Mouse (Mus musculus): ENCODE data around the gene Asb16. TPM values are rescaled to one million over a fixed set of nuclear protein-coding genes. Genes with fewer than 3 reads are reported as not detected.
"Not testable (repeated sequence)": the region's sequence is repeated elsewhere in the genome, so short reads cannot be mapped to it uniquely, and the experiment has no call there.

The Asb16 gene
- total and polyA plus RNA-seq, 2 experiments from 2014 or later = 1.4 TPM; not detected in 1

DNA sequence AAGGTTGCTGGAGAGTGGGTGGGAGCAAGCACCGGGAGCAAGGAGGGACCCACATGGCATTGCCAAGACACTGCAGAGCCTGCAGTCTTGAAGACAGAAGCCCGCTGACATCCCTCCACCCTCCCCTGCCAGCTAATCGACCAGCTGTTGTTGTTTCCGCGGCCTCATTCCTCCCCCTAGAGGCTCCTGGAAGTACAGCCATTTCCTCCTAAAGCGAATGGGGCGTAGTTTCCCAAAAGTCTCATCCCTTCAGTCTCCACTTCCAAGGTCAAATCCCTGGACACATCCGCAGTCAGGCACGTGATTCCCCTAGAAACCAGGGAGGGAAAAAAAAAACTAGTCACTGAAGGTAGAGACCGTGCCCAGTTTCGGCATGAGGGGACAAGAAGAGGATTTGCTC, 1.1 kb upstream of the Asb16 start:
- 0 out of 2 replicates have a peak overlapping the region, but pooled peaks have one; percentile 13 for H3K4me2 ChIP-seq (ENCODE audit: low read depth)
- H3K4me1 ChIP-seq (ENCODE audit: insufficient read depth) = no peaks in the 10 kb centered on the region
- 6% methylated on average over 11 of the region's 11 CpGs for WGBS
- ATAC-seq (peak; percentile 92), DNase-seq (peak; percentile 85)
- no peaks in the 10 kb centered on the region for H3K9me3 ChIP-seq (ENCODE audit: low read length)
- H3K27me3 ChIP-seq (ENCODE audit: insufficient read depth, low read length) = no peaks in the 10 kb centered on the region
- TF ChIP-seq CTCF (IDR thresholded peaks at IDR 0.05; ENCODE audit: low read depth) = peak; percentile 85
- no peak overlapping the region for H3K27ac ChIP-seq (ENCODE audit: low read depth, low read length)
- no peak overlapping the region for H3K4me3 ChIP-seq (ENCODE audit: low read depth, low read length)
- no peaks in the 10 kb centered on the region for H3K36me3 ChIP-seq (ENCODE audit: insufficient read depth)
- H3K9ac ChIP-seq = no peak overlapping the region

GRCm38 (mm10) chr11:102276411-102276915, 7.9 kb downstream of the Asb16 start:
- DNase-seq (peak; percentile 50), ATAC-seq (peak; percentile 77)
- Histone ChIP-seq H3K9ac (peak overlapping the region; percentile 45), H3K27me3 (ENCODE audit: insufficient read depth, low read length) (peaks cover 4% of the 10 kb centered on the region; the same call in 1 of the 2 replicates), H3K27ac (ENCODE audit: low read depth, low read length) (no peak overlapping the region), H3K36me3 (ENCODE audit: insufficient read depth) (no peaks in the 10 kb centered on the region), H3K4me1 (ENCODE audit: insufficient read depth) (no peaks in the 10 kb centered on the region), H3K9me3 (ENCODE audit: low read length) (no peaks in the 10 kb centered on the region), H3K4me3 (ENCODE audit: low read depth, low read length) (peak overlapping the region; percentile 33), H3K4me2 (ENCODE audit: low read depth) (peak overlapping the region; percentile 75)
- TF ChIP-seq CTCF (IDR thresholded peaks at IDR 0.05; ENCODE audit: low read depth) = no peak
- 3% methylated on average over 33 of the region's 33 CpGs for WGBS

DNA sequence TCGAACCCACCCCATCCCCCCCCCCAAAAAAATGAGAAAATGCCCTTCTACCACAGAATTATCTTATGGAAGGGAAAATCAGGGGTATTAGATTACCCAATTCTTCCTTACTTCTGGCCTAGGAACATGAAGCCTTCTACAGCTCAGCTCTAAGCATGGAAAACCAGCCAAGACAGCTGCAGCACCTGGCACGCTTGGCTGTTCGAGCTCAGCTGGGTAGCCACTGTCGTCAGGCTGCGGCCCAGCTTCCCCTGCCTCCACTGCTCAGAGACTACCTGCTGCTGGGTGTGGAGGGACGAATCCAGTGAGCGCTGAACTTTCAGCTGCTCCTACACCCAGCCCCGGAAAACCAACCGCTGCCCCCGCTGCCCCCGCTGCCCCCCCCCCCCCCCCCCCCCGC, 9.2 kb downstream of the Asb16 start:
- no peak overlapping the region for H3K4me3 ChIP-seq (ENCODE audit: low read depth, low read length)
- no peak for TF ChIP-seq CTCF (IDR thresholded peaks at IDR 0.05; ENCODE audit: low read depth)
- WGBS = 60% methylated on average over 7 of the region's 12 CpGs

GRCm38 (mm10) chr11:102279595-102279994, 11.1 kb downstream of the Asb16 start:
- H3K27me3 ChIP-seq (ENCODE audit: insufficient read depth, low read length) = peaks cover 4% of the 10 kb centered on the region; the same call in 1 of the 2 replicates
- no peaks in the 10 kb centered on the region for H3K4me1 ChIP-seq (ENCODE audit: insufficient read depth)
- no peak overlapping the region for H3K27ac ChIP-seq (ENCODE audit: low read depth, low read length)
- H3K4me2 ChIP-seq (ENCODE audit: low read depth) = no peak overlapping the region
- DNase-seq (no peak), ATAC-seq (no peak)
- H3K4me3 ChIP-seq (ENCODE audit: low read depth, low read length) = no peak overlapping the region
- no peaks in the 10 kb centered on the region for H3K9me3 ChIP-seq (ENCODE audit: low read length)
- WGBS = 93% methylated on average over 3 of the region's 3 CpGs
- no peaks in the 10 kb centered on the region for H3K36me3 ChIP-seq (ENCODE audit: insufficient read depth)
- no peak for TF ChIP-seq CTCF (IDR thresholded peaks at IDR 0.05; ENCODE audit: low read depth)
- no peak overlapping the region for H3K9ac ChIP-seq

More for the DNA sequence above, 9.2 kb downstream of the Asb16 start:
- Histone ChIP-seq H3K9me3 (ENCODE audit: low read length) (no peaks in the 10 kb centered on the region), H3K27ac (ENCODE audit: low read depth, low read length) (no peak overlapping the region), H3K4me1 (ENCODE audit: insufficient read depth) (no peaks in the 10 kb centered on the region), H3K9ac (no peak overlapping the region), H3K27me3 (ENCODE audit: insufficient read depth, low read length) (peaks cover 4% of the 10 kb centered on the region; the same call in 1 of the 2 replicates), H3K36me3 (ENCODE audit: insufficient read depth) (no peaks in the 10 kb centered on the region), H3K4me2 (ENCODE audit: low read depth) (no peak overlapping the region)
- ATAC-seq (no peak), DNase-seq (no peak)

GRCm38 (mm10) chr11:102280267-102280666, 11.7 kb downstream of the Asb16 start:
- not testable (repeated sequence) for H3K4me3 ChIP-seq (ENCODE audit: low read depth, low read length); H3K9me3 ChIP-seq (ENCODE audit: low read length); H3K4me2 ChIP-seq (ENCODE audit: low read depth); H3K4me1 ChIP-seq (ENCODE audit: insufficient read depth); ATAC-seq; H3K27me3 ChIP-seq (ENCODE audit: insufficient read depth, low read length); H3K27ac ChIP-seq (ENCODE audit: low read depth, low read length); H3K9ac ChIP-seq; DNase-seq; H3K36me3 ChIP-seq (ENCODE audit: insufficient read depth)
- 66% methylated on average over 6 of the region's 6 CpGs for WGBS

GRCm38 (mm10) chr11:102283922-102284321, 15.4 kb downstream of the Asb16 start:
- H3K27me3 ChIP-seq (ENCODE audit: insufficient read depth, low read length) = no peaks in the 10 kb centered on the region
- H3K4me3 ChIP-seq (ENCODE audit: low read depth, low read length) = no peak overlapping the region; the same call in 1 of the 2 replicates
- 93% methylated on average over 6 of the region's 6 CpGs for WGBS
- ATAC-seq (no peak), DNase-seq (no peak)
- H3K4me2 ChIP-seq (ENCODE audit: low read depth) = peak overlapping the region; percentile 79; the same call in 1 of the 2 replicates
- peaks cover 17% of the 10 kb centered on the region for H3K36me3 ChIP-seq (ENCODE audit: insufficient read depth)
- H3K4me1 ChIP-seq (ENCODE audit: insufficient read depth) = peaks cover 11% of the 10 kb centered on the region; the same call in 1 of the 2 replicates
- H3K9me3 ChIP-seq (ENCODE audit: low read length) = no peaks in the 10 kb centered on the region
- no peak; the same call in 1 of the 2 replicates for TF ChIP-seq CTCF (IDR thresholded peaks at IDR 0.05; ENCODE audit: low read depth)
- H3K27ac ChIP-seq (ENCODE audit: low read depth, low read length) = no peak overlapping the region
- H3K9ac ChIP-seq = no peak overlapping the region

- ATAC-seq (peak; percentile 96), DNase-seq (peak; percentile 98)
- peak within 1 kb of the TSS; percentile 81 for H3K27ac ChIP-seq (ENCODE audit: low read depth, low read length)
- H3K4me2 ChIP-seq (ENCODE audit: low read depth) = peak within 1 kb of the TSS; percentile 79
- under 1% methylated on average over 32 of the region's 32 CpGs for WGBS
- H3K9ac ChIP-seq = peak within 1 kb of the TSS; percentile 70
- H3K9me3 ChIP-seq (ENCODE audit: low read length) = no peaks in the 10 kb centered on the region
- H3K4me3 ChIP-seq (ENCODE audit: low read depth, low read length) = peak within 1 kb of the TSS; percentile 73
- peak; percentile 13; the same call in 1 of the 2 replicates for TF ChIP-seq CTCF (IDR thresholded peaks at IDR 0.05; ENCODE audit: low read depth)
- no peaks in the 10 kb centered on the region for H3K27me3 ChIP-seq (ENCODE audit: insufficient read depth, low read length)
- peaks cover 11% of the 10 kb centered on the region; the same call in 1 of the 2 replicates for H3K4me1 ChIP-seq (ENCODE audit: insufficient read depth)
- peaks cover 20% of the 10 kb centered on the region for H3K36me3 ChIP-seq (ENCODE audit: insufficient read depth)
Measured at GRCm38 (mm10) chr11:102284501-102285094, 16.1 kb downstream of the Asb16 start, which contains the start of gene Tmub2. Gene Tmub2 (plus strand): TSS chr11:102284931.
